Mouse (Mus musculus) heart, postnatal 0 days (tissue): ENCODE data around the gene Prune2.

Experiments used
- CTCF ChIP-seq: IDR thresholded peaks from 2 replicates; pipeline ENCODE4 v1.5.1; 2016; ENCODE audit warnings: antibody characterized with exemption, control low read depth, low read depth
- EP300 ChIP-seq: IDR thresholded peaks from 2 replicates; pipeline ENCODE4 v1.6.1; 2016; ENCODE audit warnings: antibody characterized with exemption, low read depth

GRCm38 (mm10) chr19:17069067-17069466 lies 113.1 kb downstream of the Prune2 start:
- TF ChIP-seq CTCF, result no peak
- TF ChIP-seq EP300, result no peak
